Mouse (Mus musculus): Measurements from ENCODE around the gene Ap1m2. TPM values are rescaled to one million over a fixed set of nuclear protein-coding genes. Genes with fewer than 3 reads are reported as not detected.
A peak's percentile ranks its signal among the peaks of the same experiment; 100 is the strongest.

The Ap1m2 gene
- 1 to 10 TPM in 1 of 2 experiments, under 1 TPM in 1; 0.13 to 2.3 TPM for total RNA-seq (2021)
- long read RNA-seq, experiment 1, result 0 reads
- long read RNA-seq, experiment 2, result 0 reads

- intact Hi-C loops (cut with DNase I), result loop anchor here (2.0 kb wide), 1 partner anchor 99 kb away; the partner anchor contains the start of gene Qtrt1
- DNase-seq (ENCODE audit: low spot score in 2 of 2), result no peak
These were observed at the start of gene Ap1m2 for GRCm38 (mm10) chr9:21312134-21312533. Gene Ap1m2, minus strand, starts transcription at chr9:21312337.

GRCm38 (mm10) chr9:21356981-21357718 lies 45.0 kb upstream of the Ap1m2 start:
- peak; percentile 79 to 88 for DNase-seq (ENCODE audit: low spot score in 2 of 2)
- intact Hi-C loops (cut with DNase I), result loop anchor here (1.0 to 10.0 kb wide), 2 partner anchors 44 to 122 kb away; partner anchors contain the start of gene Keap1

- intact Hi-C loops (cut with DNase I), result loop anchor here (10.0 kb wide), 1 partner anchor 120 kb away; the partner anchor contains the start of gene Keap1
These were observed 42.7 kb upstream of the Ap1m2 start for GRCm38 (mm10) chr9:21354796-21355195.

GRCm38 (mm10) chr9:21353373-21353686 lies 41.2 kb upstream of the Ap1m2 start:
- intact Hi-C loops (cut with DNase I), result loop anchor here (10.0 kb wide), 1 partner anchor 119 kb away; the partner anchor contains the start of gene Keap1

More at GRCm38 (mm10) chr9:21354796-21355195, 42.7 kb upstream of the Ap1m2 start:
- no peak for DNase-seq (ENCODE audit: low spot score in 2 of 2)

GRCm38 (mm10) chr9:21352463-21353372 lies 40.6 kb upstream of the Ap1m2 start:
- intact Hi-C loops (cut with DNase I), result loop anchor here (10.0 kb wide), 1 partner anchor 118 kb away; the partner anchor contains the start of gene Keap1
- DNase-seq (ENCODE audit: low spot score in 2 of 2), result no peak

More at GRCm38 (mm10) chr9:21353373-21353686, 41.2 kb upstream of the Ap1m2 start:
- no peak for DNase-seq (ENCODE audit: low spot score in 2 of 2)

GRCm38 (mm10) chr9:21351702-21352377 lies 39.7 kb upstream of the Ap1m2 start:
- intact Hi-C loops (cut with DNase I), result loop anchor here (10.0 kb wide), 1 partner anchor 117 kb away; the partner anchor contains the start of gene Keap1
- no peak for DNase-seq (ENCODE audit: low spot score in 2 of 2)

- DNase-seq (ENCODE audit: low spot score in 2 of 2), result no peak
- intact Hi-C loops (cut with DNase I), result loop anchor here (10.0 kb wide), 1 partner anchor 116 kb away; the partner anchor contains the start of gene Keap1
These were observed 39.0 kb upstream of the Ap1m2 start for GRCm38 (mm10) chr9:21351178-21351577.

GRCm38 (mm10) chr9:21348152-21348551 lies 36.0 kb upstream of the Ap1m2 start:
- intact Hi-C loops (cut with DNase I), result no loop called here
- no peak for DNase-seq (ENCODE audit: low spot score in 2 of 2)

GRCm38 (mm10) chr9:21346627-21347365 lies 34.7 kb upstream of the Ap1m2 start:
- no peak for DNase-seq (ENCODE audit: low spot score in 2 of 2)
- intact Hi-C loops (cut with DNase I), result no loop called here

GRCm38 (mm10) chr9:21340411-21340810 lies 28.3 kb upstream of the Ap1m2 start:
- no peak for DNase-seq (ENCODE audit: low spot score in 2 of 2)
- intact Hi-C loops (cut with DNase I), result no loop called here

- intact Hi-C loops (cut with DNase I), result no loop called here
- no peak for DNase-seq (ENCODE audit: low spot score in 2 of 2)
These were observed 25.5 kb upstream of the Ap1m2 start for GRCm38 (mm10) chr9:21337652-21338051.

GRCm38 (mm10) chr9:21336491-21336890 lies 24.4 kb upstream of the Ap1m2 start:
- intact Hi-C loops (cut with DNase I), result no loop called here
- DNase-seq (ENCODE audit: low spot score in 2 of 2), result no peak

GRCm38 (mm10) chr9:21335391-21335790 lies 23.3 kb upstream of the Ap1m2 start:
- no peak for DNase-seq (ENCODE audit: low spot score in 2 of 2)
- intact Hi-C loops (cut with DNase I), result no loop called here

GRCm38 (mm10) chr9:21334747-21335146 lies 22.6 kb upstream of the Ap1m2 start:
- DNase-seq (ENCODE audit: low spot score in 2 of 2), result no peak
- intact Hi-C loops (cut with DNase I), result no loop called here

GRCm38 (mm10) chr9:21333523-21333922 lies 21.4 kb upstream of the Ap1m2 start:
- intact Hi-C loops (cut with DNase I), result no loop called here
- DNase-seq (ENCODE audit: low spot score in 2 of 2), result no peak

GRCm38 (mm10) chr9:21332161-21333061 lies 20.3 kb upstream of the Ap1m2 start:
- intact Hi-C loops (cut with DNase I), result no loop called here
- DNase-seq (ENCODE audit: low spot score in 2 of 2), result no peak

GRCm38 (mm10) chr9:21331365-21332140 lies 19.4 kb upstream of the Ap1m2 start:
- no peak for DNase-seq (ENCODE audit: low spot score in 2 of 2)
- intact Hi-C loops (cut with DNase I), result no loop called here

Measured in left cerebral cortex, postnatal 14 days (tissue).